Mouse (Mus musculus) olfactory bulb, adult 2 months (tissue): ENCODE data around the gene Casq2. TPM values are rescaled to one million over a fixed set of nuclear protein-coding genes. Genes with fewer than 3 reads are reported as not detected.
A peak's percentile ranks its signal among the peaks of the same experiment; 100 is the strongest.

Experiments used
- H3K27ac ChIP-seq: fragments of 200-500 bp; 2 replicates; pipeline ENCODE4 v1.5.1; 2012; ENCODE audit warnings: low read depth, low read length; ENCODE audit not compliant: insufficient read depth
- H3K4me1 ChIP-seq: fragments of 200-500 bp; 2 replicates; pipeline ENCODE4 v1.6.1; 2012; ENCODE audit warnings: low read length; ENCODE audit not compliant: control insufficient read depth, insufficient read depth
- H3K4me3 ChIP-seq: fragments of 200-500 bp; 2 replicates; pipeline ENCODE4 v1.5.1; 2012; ENCODE audit warnings: mild to moderate bottlenecking, low read depth, low read length, moderate library complexity; ENCODE audit not compliant: insufficient read depth
- CTCF ChIP-seq: fragments of 200-500 bp; IDR thresholded peaks from 2 replicates; pipeline ENCODE4 v1.5.1; 2012; ENCODE audit warnings: low read depth, mild to moderate bottlenecking, low read length, moderate library complexity; ENCODE audit not compliant: insufficient read depth
- POLR2A ChIP-seq: fragments of 200-500 bp; IDR thresholded peaks from 2 replicates; pipeline ENCODE4 v1.6.1; 2012; ENCODE audit warnings: mild to moderate bottlenecking, low read depth, low read length, moderate library complexity; ENCODE audit not compliant: insufficient read depth
- WGBS: fragments of 180-500 bp; shearing (Covaris S2); methylation state at CpG from one replicate; pipeline ENCODE4 v1.1.7; 2018; 5-methylcytosine and 5-hydroxymethylcytosine counted together
- polyA plus RNA-seq: library from polyadenylated mRNA; stranded (reverse); fragments of >200 nt; gene quantifications from 2 replicates; pipeline ENCODE4 v1.2.4, GENCODE M21; 2012; ENCODE audit warnings: low replicate concordance; ENCODE audit not compliant: missing spikeins, insufficient read depth, insufficient read length

The Casq2 gene
- polyA plus RNA-seq, 1 experiment: not detected

DNA sequence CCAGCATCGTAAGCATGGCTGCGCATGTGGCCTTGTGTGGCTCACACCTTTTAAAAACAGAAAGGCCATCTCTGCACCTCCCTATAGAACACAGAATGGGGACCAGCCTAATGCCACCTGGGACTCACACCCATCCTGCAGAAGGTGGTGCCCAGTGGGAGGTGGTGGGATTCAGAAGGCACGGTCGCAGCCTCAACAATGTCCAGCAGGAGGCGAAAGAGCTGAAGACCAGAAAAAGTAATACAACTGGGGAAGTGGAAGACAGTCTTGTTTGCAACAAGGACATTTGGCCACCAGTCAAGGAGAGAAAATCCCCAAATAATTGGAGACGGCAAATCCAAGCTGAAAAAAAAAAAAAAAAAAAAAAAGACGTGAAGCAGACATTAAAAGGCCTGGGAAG, 35.8 kb downstream of the Casq2 start:
- no peak for TF ChIP-seq POLR2A
- 0 out of 2 replicates have a peak, but pooled peaks have one; percentile 26 for TF ChIP-seq CTCF
- H3K27ac ChIP-seq: no peak overlapping the region
- no peaks in the 10 kb centered on the region for H3K4me1 ChIP-seq
- 69% methylated on average over 7 of the region's 7 CpGs for WGBS
- no peak overlapping the region for H3K4me3 ChIP-seq

DNA sequence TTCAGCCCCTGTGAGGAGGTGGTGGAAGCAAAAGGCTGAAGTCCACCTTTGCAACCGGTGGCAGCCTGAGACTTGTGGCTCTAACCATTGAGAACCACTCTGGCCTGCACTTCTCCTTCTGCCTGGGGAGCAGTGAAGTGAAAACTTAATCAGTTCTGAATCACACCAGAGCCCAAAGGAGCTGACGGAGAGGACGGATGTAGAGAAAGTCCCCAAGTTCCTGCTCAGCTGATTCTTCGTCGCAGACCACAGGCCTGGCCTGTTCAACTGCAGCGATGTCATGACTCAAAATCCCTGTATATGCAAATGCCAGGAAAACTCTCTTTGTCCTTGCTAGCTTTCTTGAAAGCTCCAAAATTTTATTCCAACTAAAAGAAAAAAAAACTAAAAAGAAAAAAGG, 37.4 kb downstream of the Casq2 start:
- no peak for TF ChIP-seq CTCF
- no peak for TF ChIP-seq POLR2A
- Histone ChIP-seq H3K4me1 (no peaks in the 10 kb centered on the region), H3K27ac (no peak overlapping the region), H3K4me3 (no peak overlapping the region)
- 85% methylated on average over 6 of the region's 6 CpGs for WGBS

DNA sequence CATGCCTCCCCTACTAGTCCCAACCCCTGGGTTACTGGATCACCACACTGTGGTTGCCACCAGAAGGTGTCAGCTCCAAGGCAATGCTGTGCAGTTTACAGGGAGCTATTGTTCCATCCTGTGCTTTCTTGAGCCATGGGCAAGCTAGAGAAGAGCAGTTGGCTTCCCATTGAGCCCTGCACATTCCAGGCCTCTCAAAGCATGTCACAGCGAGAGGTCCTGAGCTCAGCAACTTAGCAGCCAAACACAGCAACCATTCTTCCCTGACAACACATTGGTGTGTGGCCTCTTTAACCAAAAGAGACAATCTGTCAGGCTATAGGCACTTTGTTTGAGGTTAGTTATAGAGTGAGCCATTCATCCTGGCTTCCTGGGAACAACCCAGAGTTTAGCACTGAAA, 39.3 kb downstream of the Casq2 start:
- TF ChIP-seq POLR2A (no peak), CTCF (no peak)
- Histone ChIP-seq H3K27ac (no peak overlapping the region), H3K4me3 (no peak overlapping the region), H3K4me1 (no peaks in the 10 kb centered on the region)
- WGBS: 88% methylated on average over 1 of the region's 1 CpGs

DNA sequence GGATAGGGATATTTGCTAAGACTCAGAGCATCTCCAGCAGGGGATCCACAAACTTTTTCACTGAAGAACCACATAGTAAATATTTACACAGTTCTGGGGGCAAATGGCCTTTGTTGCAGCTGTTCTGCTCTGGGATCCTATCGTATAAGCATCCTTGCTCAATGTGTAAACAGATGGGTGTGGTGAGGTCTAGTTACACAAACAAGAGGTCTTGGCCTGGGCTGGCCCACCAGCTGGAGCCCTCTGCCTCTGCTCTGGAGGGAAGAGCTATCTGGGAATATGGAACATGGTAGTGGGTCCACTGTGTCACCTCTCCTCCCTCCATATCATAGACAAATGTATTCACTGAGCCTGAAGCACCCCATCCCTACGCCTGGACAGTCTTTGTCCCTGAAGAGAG, 40.9 kb downstream of the Casq2 start:
- TF ChIP-seq POLR2A (no peak), CTCF (no peak)

DNA sequence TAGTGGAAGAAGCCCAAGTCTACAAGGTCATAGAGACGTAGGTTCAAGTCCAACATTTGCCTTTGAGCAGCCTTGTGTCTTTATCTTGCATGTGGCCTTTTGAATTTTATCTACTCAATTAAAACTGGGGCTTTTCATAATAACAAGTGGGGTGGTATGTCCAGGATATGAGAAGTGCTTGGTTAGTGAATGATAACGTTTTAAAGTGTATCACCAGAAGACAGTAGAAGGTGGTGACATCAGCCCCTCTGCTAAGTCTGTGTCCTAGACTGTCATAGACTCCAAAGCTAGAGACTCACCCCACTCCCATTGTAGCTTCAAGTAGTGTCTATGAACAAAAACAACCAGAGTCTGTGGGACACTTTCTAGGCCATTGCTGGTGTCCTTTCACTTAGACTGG, 42.0 kb downstream of the Casq2 start:
- no peak overlapping the region for H3K27ac ChIP-seq
- no peak overlapping the region for H3K4me3 ChIP-seq
- no peak for TF ChIP-seq POLR2A
- no peak for TF ChIP-seq CTCF
- no peaks in the 10 kb centered on the region for H3K4me1 ChIP-seq
- 91% methylated on average over 2 of the region's 2 CpGs for WGBS

More for the DNA sequence above, 40.9 kb downstream of the Casq2 start:
- no peak overlapping the region for H3K4me3 ChIP-seq
- H3K4me1 ChIP-seq: no peaks in the 10 kb centered on the region
- 96% methylated on average over 2 of the region's 2 CpGs for WGBS
- H3K27ac ChIP-seq: no peak overlapping the region

DNA sequence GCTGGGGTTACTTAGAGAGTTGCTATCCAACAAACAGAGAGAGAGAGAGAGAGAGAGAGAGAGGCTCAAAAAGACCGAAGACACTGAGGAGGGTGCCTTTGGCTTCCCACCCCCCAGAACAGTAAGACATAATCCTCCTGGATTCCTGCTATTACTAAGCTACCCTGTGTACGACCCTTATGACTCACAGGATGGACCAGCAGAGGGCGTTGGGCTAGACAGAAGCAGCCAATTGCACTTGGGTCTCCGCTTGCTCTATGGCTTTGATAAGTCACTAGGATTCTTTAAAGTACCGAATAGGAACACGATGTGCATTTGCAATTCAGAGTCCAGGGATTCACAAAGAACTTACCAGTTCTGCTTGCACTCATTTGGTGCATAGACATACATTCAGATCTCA, 44.3 kb downstream of the Casq2 start:
- H3K4me3 ChIP-seq: no peak overlapping the region
- 70% methylated on average over 6 of the region's 6 CpGs for WGBS
- H3K4me1 ChIP-seq: no peaks in the 10 kb centered on the region
- no peak for TF ChIP-seq POLR2A
- TF ChIP-seq CTCF: no peak
- H3K27ac ChIP-seq: no peak overlapping the region

DNA sequence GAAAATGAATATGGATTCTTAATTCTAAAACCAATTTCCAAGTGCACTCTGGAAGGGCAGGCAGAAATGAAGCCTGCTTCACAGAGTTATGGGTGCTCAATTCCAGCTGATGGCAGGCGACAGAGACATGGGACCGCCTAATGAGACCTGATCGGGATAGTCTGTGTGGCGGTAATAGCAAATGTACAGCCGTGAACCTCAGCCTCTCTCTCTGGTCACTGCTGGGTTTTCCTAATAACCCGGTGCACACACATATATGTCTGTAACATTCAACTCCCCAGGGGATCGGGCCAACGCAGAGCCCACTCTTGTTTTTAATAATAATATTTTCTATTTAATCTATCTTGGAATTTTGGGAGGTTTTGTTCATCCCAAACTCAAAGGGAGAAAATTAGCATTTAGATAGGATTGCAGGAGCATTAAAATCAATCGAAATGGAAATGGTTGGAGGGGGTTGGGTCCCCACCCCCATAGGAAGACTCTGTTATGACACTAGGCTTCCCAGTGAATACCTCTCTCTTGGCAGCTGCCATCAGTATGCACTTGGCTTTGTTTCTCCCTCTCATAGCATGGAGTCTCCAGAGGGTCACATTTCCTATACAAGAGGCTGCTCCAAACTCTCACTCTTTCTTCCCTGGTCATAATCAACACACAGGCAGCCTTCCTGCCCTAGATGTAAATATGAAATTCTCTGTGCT, 45.6 kb downstream of the Casq2 start:
- Histone ChIP-seq H3K4me1 (no peaks in the 10 kb centered on the region), H3K4me3 (no peak overlapping the region), H3K27ac (no peak overlapping the region)
- TF ChIP-seq CTCF (no peak), POLR2A (no peak)
- WGBS: 95% methylated on average over 9 of the region's 9 CpGs

DNA sequence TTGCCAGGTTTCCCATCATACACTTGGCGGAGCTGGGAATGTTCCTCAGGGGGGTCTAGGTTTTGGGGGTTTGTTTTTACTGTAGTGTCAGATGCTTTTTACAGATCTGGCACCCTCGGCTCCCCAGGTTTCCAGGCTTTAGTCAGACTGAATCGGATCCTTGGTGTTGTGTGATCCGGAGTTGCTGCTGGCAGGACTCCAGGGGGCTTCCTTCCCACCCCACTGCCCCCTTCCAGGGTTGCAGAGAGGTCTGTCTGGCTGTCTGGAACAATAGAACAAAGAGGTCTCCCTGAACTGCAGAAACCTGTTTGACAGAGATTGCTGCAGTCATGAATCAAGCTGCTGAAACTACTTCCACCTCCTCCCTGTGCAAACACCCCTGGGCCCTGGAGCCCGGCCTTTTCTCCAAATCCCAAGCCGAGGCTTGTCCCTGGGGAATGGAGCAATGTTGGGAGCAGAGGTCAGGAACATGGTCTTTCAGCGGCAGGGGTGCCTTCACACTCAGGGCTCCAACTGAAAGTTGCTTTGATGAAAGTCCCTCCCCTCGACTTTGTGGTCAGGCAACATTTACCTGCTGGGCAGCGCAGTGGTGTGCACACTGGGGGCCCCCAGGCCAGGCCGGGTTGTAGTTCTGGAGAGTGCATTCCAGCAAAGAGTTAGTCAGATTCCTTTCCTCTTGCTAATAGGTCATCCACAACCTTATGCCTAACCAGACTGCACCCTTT, 49.3 kb downstream of the Casq2 start:
- H3K4me1 ChIP-seq: no peaks in the 10 kb centered on the region
- 59% methylated on average over 10 of the region's 10 CpGs for WGBS
- H3K27ac ChIP-seq: no peak overlapping the region
- no peak overlapping the region for H3K4me3 ChIP-seq
- TF ChIP-seq CTCF (no peak), POLR2A (no peak)

DNA sequence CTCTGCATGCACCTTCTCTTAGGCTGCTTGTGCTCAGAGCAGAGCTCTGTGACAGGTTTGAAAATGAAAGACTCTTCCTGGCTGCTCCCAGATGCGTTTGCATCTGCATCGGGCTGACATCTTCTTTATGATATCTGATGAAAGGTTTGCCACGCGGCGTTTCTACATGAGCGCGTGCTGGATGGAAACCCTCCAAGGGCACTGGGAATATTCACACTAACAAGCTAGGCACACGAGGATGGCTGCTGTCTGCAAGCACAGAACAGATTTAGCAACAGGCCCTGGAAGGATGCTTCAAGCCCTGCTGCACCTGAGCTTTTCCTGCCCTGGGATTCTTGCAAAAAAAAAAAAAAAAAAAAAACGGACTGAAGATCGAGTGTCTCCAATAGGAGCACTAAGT, 50.9 kb downstream of the Casq2 start:
- H3K4me3 ChIP-seq: no peak overlapping the region
- 87% methylated on average over 10 of the region's 10 CpGs for WGBS
- no peak overlapping the region for H3K27ac ChIP-seq
- peaks cover 5% of the 10 kb centered on the region for H3K4me1 ChIP-seq
- no peak for TF ChIP-seq POLR2A
- TF ChIP-seq CTCF: no peak
